ENCODE assay signal across 8 mouse cellular contexts in genomic region chr5:88565148-88566033, GRCm38 (mm10). TPM values are rescaled to one million over a fixed set of nuclear protein-coding genes. Genes with fewer than 3 reads are reported as not detected.
DNase-seq lines count a peak whose midpoint lies in the region; ATAC-seq and TF ChIP-seq lines count a peak whose summit lies in the region.

No protein-coding gene starts in this region.

- peaks cover 0 to 40% of the 10 kb centered on the region in 2 experiments; a peak in 2 of 4 replicates for H3K4me1 ChIP-seq in CH12.LX (ENCODE audit: control insufficient read depth in 1 of 2, insufficient read depth in 2 of 2)
- peaks cover 16% of the 10 kb centered on the region for H3K4me1 ChIP-seq in bone marrow macrophage, adult 2 months (ENCODE audit: control insufficient read depth, insufficient read depth, low read length)
- H3K4me1 ChIP-seq in heart, embryonic 16.5 days (ENCODE audit: control insufficient read depth, insufficient read depth, low read length), result peaks cover 12% of the 10 kb centered on the region
- peaks cover 6% of the 10 kb centered on the region; the same call in 1 of the 2 replicates for H3K4me1 ChIP-seq in lung, embryonic 16.5 days (replicated peaks; ENCODE audit: control insufficient read depth, insufficient read depth, low read length)

- TF ChIP-seq RAD21 in CH12.LX (IDR thresholded peaks at IDR 0.05; ENCODE audit: low read depth, low read length), result no peak

- TF ChIP-seq CTCF in CH12.LX (conservative IDR thresholded peaks at IDR 0.05 in 1 of 2, IDR thresholded peaks at IDR 0.05 in 1 of 2; ENCODE audit: low read depth in 2 of 2, low read length in 2 of 2), result peak in 1 of 2 experiments; percentile 23; a peak in 1 of 4 replicates
- no peak for TF ChIP-seq CTCF in bone marrow macrophage, adult 2 months (IDR thresholded peaks at IDR 0.05; ENCODE audit: low read depth, low read length)

- TF ChIP-seq POLR2A in CH12.LX (IDR thresholded peaks at IDR 0.05; ENCODE audit: low read depth, low read length), result no peak
- TF ChIP-seq POLR2A in bone marrow macrophage, adult 2 months (IDR thresholded peaks at IDR 0.05; ENCODE audit: borderline replicate concordance, low read depth, low read length), result no peak

- in situ Hi-C loops in CH12.LX (cut with MboI; ENCODE audit: low pct_ligation_motif_present, low pct_unique_long_range_greater_than_20kb, low sequenced_read_pairs), result no loop called here

- TF ChIP-seq EP300 in CH12.LX (IDR thresholded peaks at IDR 0.05; ENCODE audit: low read length), result no peak

- peak overlapping the region; percentile 63 for H3K9ac ChIP-seq in CH12.LX (ENCODE audit: insufficient read depth, low read depth)
- H3K9ac ChIP-seq in heart, embryonic 16.5 days (ENCODE audit: low read length), result peak overlapping the region; percentile 86
- H3K9ac ChIP-seq in lung, embryonic 16.5 days (ENCODE audit: low read length), result peak overlapping the region; percentile 84

- DNase-seq in CH12.LX (ENCODE audit: extremely low read depth), result no peak
- DNase-seq in kidney, postnatal 14 days, result peak; percentile 82
- DNase-seq in ovary, postnatal 10 days (ENCODE audit: low spot score), result peak; percentile 41
- peak; percentile 66 for DNase-seq in urinary bladder, adult 2 months (ENCODE audit: low spot score)

- peaks cover 0 to 21% of the 10 kb centered on the region in 2 experiments for H3K36me3 ChIP-seq in CH12.LX (replicated peaks in 1 of 2; ENCODE audit: control insufficient read depth in 1 of 2, insufficient read depth in 1 of 2, low read length in 1 of 2)
- H3K36me3 ChIP-seq in heart, embryonic 16.5 days (ENCODE audit: control insufficient read depth, insufficient read depth), result peaks cover 4% of the 10 kb centered on the region; the same call in 1 of the 2 replicates
- no peaks in the 10 kb centered on the region; the same call in 1 of the 2 replicates for H3K36me3 ChIP-seq in lung, embryonic 16.5 days (ENCODE audit: control insufficient read depth, insufficient read depth, low read length)

- H3K79me2 ChIP-seq in CH12.LX (replicated peaks; ENCODE audit: control insufficient read depth, extremely low read depth, insufficient read depth, poor library complexity, severe bottlenecking), result peaks cover 41% of the 10 kb centered on the region

- ATAC-seq in erythroblast, adult 5-6 weeks (replicated peaks; ENCODE audit: low FRiP score, poor library complexity, severe bottlenecking), result 0 out of 2 replicates have a peak, but pooled peaks have one; percentile 45
- ATAC-seq in heart, embryonic 16.5 days (replicated peaks; ENCODE audit: extremely low read depth, insufficient read depth, low FRiP score), result peak; percentile 80
- ATAC-seq in lung, embryonic 16.5 days (ENCODE audit: low read depth), result peak; percentile 86

- under 1% methylated on average over 85 of the region's 119 CpGs for WGBS in heart, embryonic 16.5 days
- 0% methylated on average over 52 of the region's 119 CpGs for WGBS in lung, embryonic 16.5 days

- dilution Hi-C loops in CH12.LX (cut with MboI; ENCODE audit: extremely low pct_ligation_motif_present, extremely low pct_unique_long_range_greater_than_20kb, low sequenced_read_pairs), result no loop called here

- H3K27me3 ChIP-seq in CH12.LX (replicated peaks), result no peaks in the 10 kb centered on the region
- H3K27me3 ChIP-seq in heart, embryonic 16.5 days (ENCODE audit: control insufficient read depth, insufficient read depth, low read length), result no peaks in the 10 kb centered on the region
- no peaks in the 10 kb centered on the region for H3K27me3 ChIP-seq in lung, embryonic 16.5 days (ENCODE audit: control insufficient read depth, insufficient read depth, low read depth, low read length)

- no peaks in the 10 kb centered on the region for H3K9me3 ChIP-seq in CH12.LX (replicated peaks; ENCODE audit: low read length)
- no peaks in the 10 kb centered on the region for H3K9me3 ChIP-seq in heart, embryonic 16.5 days (replicated peaks; ENCODE audit: control insufficient read depth, low read length)
- H3K9me3 ChIP-seq in lung, embryonic 16.5 days (ENCODE audit: control insufficient read depth, low read length), result no peaks in the 10 kb centered on the region

- H3K4me2 ChIP-seq in CH12.LX (ENCODE audit: insufficient read depth, low read depth, poor library complexity, severe bottlenecking), result peak overlapping the region; percentile 96
- peak overlapping the region; percentile 76 for H3K4me2 ChIP-seq in heart, embryonic 16.5 days (ENCODE audit: low read depth, low read length)
- H3K4me2 ChIP-seq in lung, embryonic 16.5 days (ENCODE audit: low read depth, low read length), result peak overlapping the region; percentile 68

- peak overlapping the region; percentile 84 to 92 (median 90) for H3K4me3 ChIP-seq in CH12.LX (replicated peaks in 1 of 3; ENCODE audit: low read depth in 2 of 3, low read length in 2 of 3, poor library complexity in 1 of 3)
- peak overlapping the region; percentile 95 for H3K4me3 ChIP-seq in bone marrow macrophage, adult 2 months (ENCODE audit: insufficient read depth, low read length)
- H3K4me3 ChIP-seq in heart, embryonic 16.5 days (ENCODE audit: low read length), result peak overlapping the region; percentile 85
- peak overlapping the region; percentile 87 for H3K4me3 ChIP-seq in lung, embryonic 16.5 days (ENCODE audit: low read length)

- peak overlapping the region; percentile 33 for H3K27ac ChIP-seq in CH12.LX (ENCODE audit: insufficient read depth, low read depth)
- peak overlapping the region; percentile 84 for H3K27ac ChIP-seq in bone marrow macrophage, adult 2 months (ENCODE audit: insufficient read depth, low read depth, low read length)
- peak overlapping the region; percentile 87 for H3K27ac ChIP-seq in heart, embryonic 16.5 days (ENCODE audit: low read length)
- peak overlapping the region; percentile 92 for H3K27ac ChIP-seq in lung, embryonic 16.5 days (ENCODE audit: low read length)

TF ChIP-seq in CH12.LX, 34 proteins besides CTCF, POLR2A, EP300 and RAD21:
- no peak for TF ChIP-seq ETS1 (conservative IDR thresholded peaks at IDR 0.05; ENCODE audit: low read depth, low read length)
- TF ChIP-seq TCF12 (IDR thresholded peaks at IDR 0.05; ENCODE audit: low read depth, low read length), result 0 out of 2 replicates have a peak, but pooled peaks have one; percentile 32
- TF ChIP-seq BHLHE40 (IDR thresholded peaks at IDR 0.05; ENCODE audit: low read depth, low read length), result 0 out of 2 replicates have a peak, but pooled peaks have one; percentile 3
- no peak for TF ChIP-seq KAT2A (IDR thresholded peaks at IDR 0.05; ENCODE audit: insufficient replicate concordance, low read length)
- no peak for TF ChIP-seq USF2 (conservative IDR thresholded peaks at IDR 0.05; ENCODE audit: low read depth, low read length)
- TF ChIP-seq MAX (IDR thresholded peaks at IDR 0.05; ENCODE audit: low read length), result no peak
- TF ChIP-seq CHD1 (IDR thresholded peaks at IDR 0.05; ENCODE audit: low read depth, low read length), result no peak
- TF ChIP-seq MXI1 (IDR thresholded peaks at IDR 0.05; ENCODE audit: low read depth, low read length), result peak; percentile 87
- no peak for TF ChIP-seq MAFK (IDR thresholded peaks at IDR 0.05; ENCODE audit: insufficient replicate concordance, low read length)
- TF ChIP-seq ELF1 (IDR thresholded peaks at IDR 0.05; ENCODE audit: low read depth, low read length), result 0 out of 2 replicates have a peak, but pooled peaks have one; percentile 32
- TF ChIP-seq IRF4 (IDR thresholded peaks at IDR 0.05; ENCODE audit: low read depth, low read length), result no peak

RNA-seq across cellular contexts. Expression of gene Rufy3, which starts 0.6 kb away (rescaled TPM):
- total RNA-seq in CH12.LX (2012; rRNA removed) (13.6 and 17.2 TPM in 2 replicates), CH12.LX (2014; rRNA removed) (17.4 and 19.9 TPM in 2 replicates)
- polyA plus RNA-seq in CH12.LX (2012; ENCODE audit: insufficient read length, low read depth), result 21.8 and 22.3 TPM in 2 replicates
- 38.1 and 41.2 TPM in 2 replicates for polyA plus RNA-seq in bone marrow macrophage, adult 2 months (2012; ENCODE audit: insufficient read depth, insufficient read length, missing spikeins)
- 2.9 and 3.6 TPM in 2 replicates for total RNA-seq in erythroblast, adult 5-6 weeks (2015; ENCODE audit: low replicate concordance)
- 3.7 and 6.7 TPM in 2 replicates for total RNA-seq in erythroblast, adult 5-6 weeks (2017; ENCODE audit: low replicate concordance)
- polyA plus RNA-seq in heart, embryonic 16.5 days (2015; fragmentation: Nextera tagmentation; extraction: Ambion mirVana), result 9.1 and 9.2 TPM in 2 replicates
- 8.7 and 9.1 TPM in 2 replicates for polyA plus RNA-seq in lung, embryonic 16.5 days (2015; fragmentation: Nextera tagmentation; extraction: Ambion mirVana)
- 21.6 and 23.3 TPM in 2 replicates for polyA plus RNA-seq in urinary bladder, adult 2 months (2012; rRNA removed)

RNA-seq across cellular contexts. Expression of gene Utp3, which starts 11.1 kb away (rescaled TPM):
- 66.6 and 90.4 TPM in 2 replicates for total RNA-seq in CH12.LX (2012; rRNA removed)
- total RNA-seq in CH12.LX (2014; rRNA removed), result 55.5 and 55.9 TPM in 2 replicates
- 169 and 197 TPM in 2 replicates for polyA plus RNA-seq in CH12.LX (2012; ENCODE audit: insufficient read length, low read depth)
- 87.5 and 105 TPM in 2 replicates for polyA plus RNA-seq in bone marrow macrophage, adult 2 months (2012; ENCODE audit: insufficient read depth, insufficient read length, missing spikeins)
- 10.6 and 20.5 TPM in 2 replicates for total RNA-seq in erythroblast, adult 5-6 weeks (2015; ENCODE audit: low replicate concordance)
- total RNA-seq in erythroblast, adult 5-6 weeks (2017; ENCODE audit: low replicate concordance), result 10.9 and 11.8 TPM in 2 replicates
- 48.5 and 53.8 TPM in 2 replicates for polyA plus RNA-seq in heart, embryonic 16.5 days (2015; fragmentation: Nextera tagmentation; extraction: Ambion mirVana)
- 60.5 and 63.9 TPM in 2 replicates for polyA plus RNA-seq in lung, embryonic 16.5 days (2015; fragmentation: Nextera tagmentation; extraction: Ambion mirVana)
- polyA plus RNA-seq in urinary bladder, adult 2 months (2012; rRNA removed), result 36.2 and 45.2 TPM in 2 replicates

RNA-seq across cellular contexts. Expression of gene Jchain, which starts 37.7 kb away (rescaled TPM):
- total RNA-seq in CH12.LX (2012; rRNA removed) (477 and 729 TPM in 2 replicates), CH12.LX (2014; rRNA removed) (1,234 and 1,319 TPM in 2 replicates)
- 336 and 364 TPM in 2 replicates for polyA plus RNA-seq in CH12.LX (2012; ENCODE audit: insufficient read length, low read depth)
- polyA plus RNA-seq in bone marrow macrophage, adult 2 months (2012; ENCODE audit: insufficient read depth, insufficient read length, missing spikeins), result 0.40 TPM in 1 of 2 replicates, not detected in the other
- 73.6 and 78.4 TPM in 2 replicates for total RNA-seq in erythroblast, adult 5-6 weeks (2015; ENCODE audit: low replicate concordance)
- total RNA-seq in erythroblast, adult 5-6 weeks (2017; ENCODE audit: low replicate concordance), result 36.3 and 37.8 TPM in 2 replicates
- 0.14 and 0.33 TPM in 2 replicates for polyA plus RNA-seq in heart, embryonic 16.5 days (2015; fragmentation: Nextera tagmentation; extraction: Ambion mirVana)
- polyA plus RNA-seq in lung, embryonic 16.5 days (2015; fragmentation: Nextera tagmentation; extraction: Ambion mirVana), result 0.10 TPM in 1 of 2 replicates, not detected in the other
- polyA plus RNA-seq in urinary bladder, adult 2 months (2012; rRNA removed), result 1.0 and 1.3 TPM in 2 replicates

Comparison
In these comparisons a context has a peak if more than half of its experiments do, and no peak if none do; other contexts are left out.
1. H3K27ac ChIP-seq: peak in every context shown above with its lines; median percentile 92 in lung, embryonic 16.5 days; 87 in heart, embryonic 16.5 days; 84 in bone marrow macrophage, adult 2 months; 33 in CH12.LX.
2. RNA of gene Jchain, which starts 37.7 kb away (polyA plus RNA-seq): 336 to 364 TPM in CH12.LX; 1.0 to 1.3 TPM in urinary bladder, adult 2 months, 0.40 TPM in bone marrow macrophage, adult 2 months, 0.14 to 0.33 TPM in heart, embryonic 16.5 days and 0.10 TPM in lung, embryonic 16.5 days; every median in the first group is over 100 times any median in the second.
3. Peak in every context shown above with its lines, with median percentiles within 50 percentile points of each other: H3K4me2 ChIP-seq, H3K4me3 ChIP-seq, H3K9ac ChIP-seq and ATAC-seq.